Mouse (Mus musculus) brown adipose tissue, adult 24 weeks (tissue): ENCODE results near the gene Mettl24. TPM values are rescaled to one million over a fixed set of nuclear protein-coding genes. Genes with fewer than 3 reads are reported as not detected.

ENCODE experiments used
- H3K27ac ChIP-seq: fragments of 200-500 bp; replicated peaks from 2 replicates; pipeline ENCODE4 v1.5.1; 2012; ENCODE audit warnings: low read depth, mild to moderate bottlenecking, low read length
- H3K4me1 ChIP-seq: fragments of 200-500 bp; 2 replicates; pipeline ENCODE4 v1.6.1; 2012; ENCODE audit warnings: low read length, mixed read lengths; ENCODE audit not compliant: control insufficient read depth, insufficient read depth, insufficient read length
- H3K4me3 ChIP-seq: fragments of 200-500 bp; 2 replicates; pipeline ENCODE4 v1.5.1; 2012; ENCODE audit warnings: low read depth, mild to moderate bottlenecking, low read length, moderate library complexity; ENCODE audit not compliant: insufficient read depth
- polyA plus RNA-seq: library from polyadenylated mRNA; stranded (reverse); fragments of >200 nt; gene quantifications from 2 replicates; pipeline ENCODE4 v1.2.4, GENCODE M21; 2012; ENCODE audit not compliant: missing spikeins, insufficient read depth, insufficient read length

Gene Mettl24
- polyA plus RNA-seq, 1 experiment: 1.1 TPM

GRCm38 (mm10) chr10:40713829-40714228, 30.7 kb downstream of the Mettl24 start:
- Histone ChIP-seq H3K27ac (no peak overlapping the region), H3K4me3 (no peak overlapping the region), H3K4me1 (no peaks in the 10 kb centered on the region)

- H3K4me1 ChIP-seq: no peaks in the 10 kb centered on the region
- no peak overlapping the region for H3K27ac ChIP-seq
- no peak overlapping the region for H3K4me3 ChIP-seq
These were observed 32.1 kb downstream of the Mettl24 start for GRCm38 (mm10) chr10:40715151-40715550.

GRCm38 (mm10) chr10:40716296-40716695, 33.2 kb downstream of the Mettl24 start:
- no peaks in the 10 kb centered on the region for H3K4me1 ChIP-seq
- H3K27ac ChIP-seq: no peak overlapping the region
- H3K4me3 ChIP-seq: no peak overlapping the region

- Histone ChIP-seq H3K4me1 (no peaks in the 10 kb centered on the region), H3K27ac (no peak overlapping the region), H3K4me3 (no peak overlapping the region)
These were observed 33.6 kb downstream of the Mettl24 start for GRCm38 (mm10) chr10:40716713-40717112.

GRCm38 (mm10) chr10:40718362-40718761, 35.3 kb downstream of the Mettl24 start:
- H3K27ac ChIP-seq: no peak overlapping the region
- no peaks in the 10 kb centered on the region for H3K4me1 ChIP-seq
- no peak overlapping the region for H3K4me3 ChIP-seq

- no peak overlapping the region for H3K4me3 ChIP-seq
- no peaks in the 10 kb centered on the region for H3K4me1 ChIP-seq
- H3K27ac ChIP-seq: no peak overlapping the region
These were observed 36.0 kb downstream of the Mettl24 start for GRCm38 (mm10) chr10:40719062-40719461.

- no peak overlapping the region for H3K4me3 ChIP-seq
- no peak overlapping the region for H3K27ac ChIP-seq
- peaks cover 2% of the 10 kb centered on the region; the same call in 1 of the 2 replicates for H3K4me1 ChIP-seq
These were observed 37.8 kb downstream of the Mettl24 start for GRCm38 (mm10) chr10:40720883-40721282.

- Histone ChIP-seq H3K4me3 (no peak overlapping the region), H3K27ac (no peak overlapping the region), H3K4me1 (peaks cover 2% of the 10 kb centered on the region; the same call in 1 of the 2 replicates)
These were observed 41.3 kb downstream of the Mettl24 start for GRCm38 (mm10) chr10:40724342-40724741.

- Histone ChIP-seq H3K27ac (no peak overlapping the region), H3K4me3 (no peak overlapping the region), H3K4me1 (peaks cover 2% of the 10 kb centered on the region; the same call in 1 of the 2 replicates)
These were observed 42.0 kb downstream of the Mettl24 start for GRCm38 (mm10) chr10:40725066-40725465.

- Histone ChIP-seq H3K4me3 (no peak overlapping the region), H3K4me1 (peaks cover 2% of the 10 kb centered on the region; the same call in 1 of the 2 replicates), H3K27ac (peak overlapping the region; percentile 61)
These were observed 42.4 kb downstream of the Mettl24 start for GRCm38 (mm10) chr10:40725471-40725870.

- H3K27ac ChIP-seq: no peak overlapping the region
- no peak overlapping the region for H3K4me3 ChIP-seq
These were observed 43.3 kb downstream of the Mettl24 start for GRCm38 (mm10) chr10:40726288-40726902.

GRCm38 (mm10) chr10:40726989-40727388, 43.9 kb downstream of the Mettl24 start:
- Histone ChIP-seq H3K4me1 (peaks cover 2% of the 10 kb centered on the region; the same call in 1 of the 2 replicates), H3K4me3 (no peak overlapping the region), H3K27ac (no peak overlapping the region)

More at GRCm38 (mm10) chr10:40726288-40726902, 43.3 kb downstream of the Mettl24 start:
- peaks cover 2% of the 10 kb centered on the region; the same call in 1 of the 2 replicates for H3K4me1 ChIP-seq

- H3K4me3 ChIP-seq: no peak overlapping the region
- H3K4me1 ChIP-seq: peaks cover under 1% of the 10 kb centered on the region; the same call in 1 of the 2 replicates
- H3K27ac ChIP-seq: no peak overlapping the region
These were observed 47.1 kb downstream of the Mettl24 start for GRCm38 (mm10) chr10:40730200-40730599.

GRCm38 (mm10) chr10:40733291-40733690, 50.2 kb downstream of the Mettl24 start:
- Histone ChIP-seq H3K4me3 (no peak overlapping the region), H3K27ac (no peak overlapping the region), H3K4me1 (no peaks in the 10 kb centered on the region; the same call in 1 of the 2 replicates)

- H3K27ac ChIP-seq: no peak overlapping the region
- no peaks in the 10 kb centered on the region; the same call in 1 of the 2 replicates for H3K4me1 ChIP-seq
- H3K4me3 ChIP-seq: no peak overlapping the region
These were observed 53.1 kb downstream of the Mettl24 start for GRCm38 (mm10) chr10:40736172-40736571.
